Mouse (Mus musculus): Measurements from ENCODE around the gene Cacnb2. TPM values are rescaled to one million over a fixed set of nuclear protein-coding genes. Genes with fewer than 3 reads are reported as not detected.

The Cacnb2 gene
- polyA plus RNA-seq (2012; rRNA removed): 3.5 and 6.3 TPM in 2 replicates

GRCm38 (mm10) chr2:14602788-14603187 lies at the start of gene Cacnb2:
Cacnb2 (plus strand) TSS chr2:14603088.
- WGBS: 32% methylated on average over 3 of the region's 3 CpGs
- no peak for DNase-seq
- H3K4me3 ChIP-seq (replicated peaks; ENCODE audit: extremely low read depth, low read depth, low read length): peak within 1 kb of the TSS; percentile 77
- H3K4me1 ChIP-seq (ENCODE audit: control insufficient read depth, insufficient read depth, low read length): peaks cover 3% of the 10 kb centered on the region; the same call in 1 of the 2 replicates
- no peak for TF ChIP-seq POLR2A (IDR thresholded peaks at IDR 0.05; ENCODE audit: borderline replicate concordance, extremely low read depth, low read depth, low read length)

GRCm38 (mm10) chr2:14568020-14568419 lies 34.9 kb upstream of the Cacnb2 start:
- Histone ChIP-seq H3K4me3 (replicated peaks; ENCODE audit: extremely low read depth, low read depth, low read length) (no peak overlapping the region), H3K4me1 (ENCODE audit: control insufficient read depth, insufficient read depth, low read length) (no peaks in the 10 kb centered on the region)
- no peak for DNase-seq
- 27% methylated on average over 2 of the region's 2 CpGs for WGBS
- no peak for TF ChIP-seq CTCF (IDR thresholded peaks at IDR 0.05; ENCODE audit: insufficient read depth, low read length)
- no peak for TF ChIP-seq POLR2A (IDR thresholded peaks at IDR 0.05; ENCODE audit: borderline replicate concordance, extremely low read depth, low read depth, low read length)

- Histone ChIP-seq H3K4me3 (replicated peaks; ENCODE audit: extremely low read depth, low read depth, low read length) (no peak overlapping the region), H3K4me1 (ENCODE audit: control insufficient read depth, insufficient read depth, low read length) (no peaks in the 10 kb centered on the region)
- DNase-seq: no peak
- no peak for TF ChIP-seq POLR2A (IDR thresholded peaks at IDR 0.05; ENCODE audit: borderline replicate concordance, extremely low read depth, low read depth, low read length)
- TF ChIP-seq CTCF (IDR thresholded peaks at IDR 0.05; ENCODE audit: insufficient read depth, low read length): no peak
Observed at GRCm38 (mm10) chr2:14571300-14571699, 31.6 kb upstream of the Cacnb2 start.

DNA sequence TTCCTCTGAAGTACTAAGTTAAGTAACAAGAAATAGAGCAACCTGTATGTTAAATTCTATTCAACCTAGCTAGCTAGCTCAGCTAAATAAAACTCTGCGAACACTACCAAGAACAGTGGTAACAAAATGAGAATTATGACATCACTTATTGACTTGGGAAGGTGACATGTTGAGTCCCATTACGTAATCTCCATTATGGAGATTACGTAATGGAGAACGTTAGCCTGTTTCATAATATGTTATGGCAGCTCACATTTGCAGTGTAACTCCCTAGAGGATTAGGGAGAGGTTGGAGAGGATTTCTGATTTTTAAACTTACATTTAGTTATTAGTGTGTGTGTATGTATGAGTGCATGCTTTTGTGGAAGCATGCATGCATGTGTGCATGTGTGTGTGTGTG lies 13.3 kb upstream of the Cacnb2 start:
- TF ChIP-seq CTCF (IDR thresholded peaks at IDR 0.05; ENCODE audit: insufficient read depth, low read length): no peak
- TF ChIP-seq POLR2A (IDR thresholded peaks at IDR 0.05; ENCODE audit: borderline replicate concordance, extremely low read depth, low read depth, low read length): no peak
- Histone ChIP-seq H3K4me1 (ENCODE audit: control insufficient read depth, insufficient read depth, low read length) (no peaks in the 10 kb centered on the region), H3K4me3 (replicated peaks; ENCODE audit: extremely low read depth, low read depth, low read length) (no peak overlapping the region)
- DNase-seq: no peak
- WGBS: 67% methylated on average over 4 of the region's 4 CpGs

- no peak for TF ChIP-seq CTCF (IDR thresholded peaks at IDR 0.05; ENCODE audit: insufficient read depth, low read length)
- TF ChIP-seq POLR2A (IDR thresholded peaks at IDR 0.05; ENCODE audit: borderline replicate concordance, extremely low read depth, low read depth, low read length): no peak
- no peak overlapping the region for H3K4me3 ChIP-seq (replicated peaks; ENCODE audit: extremely low read depth, low read depth, low read length)
Observed at GRCm38 (mm10) chr2:14597909-14598563, 4.9 kb upstream of the Cacnb2 start.

DNA sequence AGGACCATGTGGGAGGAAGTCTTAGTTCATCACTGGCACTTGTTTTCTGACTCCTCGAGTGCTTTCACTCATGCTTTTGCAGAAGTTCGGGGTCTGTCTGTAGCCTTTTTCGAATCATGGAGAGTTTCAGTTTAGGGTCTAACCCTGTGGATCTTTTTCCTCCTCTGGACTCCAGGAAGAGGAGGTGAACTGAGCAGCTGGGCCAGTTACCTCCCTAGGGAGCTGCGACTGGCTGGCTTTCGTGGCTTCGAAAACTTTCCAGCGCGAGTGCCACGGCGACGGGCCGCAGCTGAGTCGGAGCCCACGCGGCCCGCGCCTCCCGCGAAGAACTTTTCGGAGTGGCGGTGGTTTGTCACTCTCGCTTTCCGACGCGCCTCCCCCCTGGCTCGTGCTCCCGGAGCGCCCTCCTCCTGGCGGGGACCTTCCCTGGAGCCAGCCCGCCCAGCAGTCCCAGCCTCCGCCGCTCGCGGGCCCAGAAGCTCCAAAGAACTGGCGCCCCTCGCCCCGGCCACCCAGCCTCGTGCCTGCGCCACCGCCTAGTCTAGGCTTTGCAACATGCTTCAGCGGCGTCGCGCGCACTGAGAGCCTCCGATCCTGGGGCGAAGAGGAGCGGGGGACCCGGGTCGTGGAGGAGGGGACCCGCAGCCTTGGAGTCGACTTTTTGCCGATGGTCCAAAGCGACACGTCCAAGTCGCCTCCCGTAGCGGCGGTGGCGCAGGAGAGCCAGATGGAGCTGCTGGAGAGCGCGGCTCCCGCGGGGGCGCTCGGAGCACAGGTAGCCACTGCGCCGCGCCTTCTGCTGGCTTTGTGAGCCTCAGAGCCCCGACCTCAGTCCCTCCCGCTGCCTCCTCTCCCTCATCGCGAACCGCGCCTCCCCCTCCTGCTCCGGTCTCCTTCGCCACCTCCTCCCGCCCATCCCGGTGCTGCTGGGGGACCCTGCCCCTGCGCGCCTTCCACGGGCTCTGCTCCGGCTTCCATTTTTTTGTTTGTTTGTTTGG lies 1.2 kb downstream of the Cacnb2 start:
- no peak for TF ChIP-seq CTCF (IDR thresholded peaks at IDR 0.05; ENCODE audit: insufficient read depth, low read length)
- TF ChIP-seq POLR2A (IDR thresholded peaks at IDR 0.05; ENCODE audit: borderline replicate concordance, extremely low read depth, low read depth, low read length): no peak
- WGBS: under 1% methylated on average over 77 of the region's 83 CpGs
- DNase-seq: peak; percentile 42
- Histone ChIP-seq H3K4me3 (replicated peaks; ENCODE audit: extremely low read depth, low read depth, low read length) (peak overlapping the region; percentile 77), H3K4me1 (ENCODE audit: control insufficient read depth, insufficient read depth, low read length) (peaks cover 3% of the 10 kb centered on the region; the same call in 1 of the 2 replicates)

More at GRCm38 (mm10) chr2:14597909-14598563, 4.9 kb upstream of the Cacnb2 start:
- H3K4me1 ChIP-seq (ENCODE audit: control insufficient read depth, insufficient read depth, low read length): no peaks in the 10 kb centered on the region
- no peak for DNase-seq

DNA sequence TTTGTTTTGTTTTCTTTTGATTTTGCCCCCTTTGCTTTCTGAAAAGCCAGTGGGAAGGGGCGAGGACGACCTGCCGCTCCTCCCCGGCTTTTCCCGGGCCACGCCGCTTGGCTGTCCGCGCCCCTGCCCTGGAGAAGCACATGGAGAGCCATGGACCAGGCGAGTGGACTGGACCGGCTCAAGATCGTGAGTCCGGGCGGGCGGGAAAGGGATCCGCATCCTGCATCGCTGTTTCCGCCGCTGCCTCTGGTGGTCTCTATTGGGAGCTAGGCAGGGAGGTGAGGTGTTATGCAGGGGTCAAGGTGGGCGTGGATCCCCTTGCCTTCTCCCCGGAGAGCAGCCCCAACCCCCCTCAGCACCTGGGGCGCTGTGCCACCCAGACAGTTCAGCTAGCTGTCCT lies 1.9 kb downstream of the Cacnb2 start:
- TF ChIP-seq CTCF (IDR thresholded peaks at IDR 0.05; ENCODE audit: insufficient read depth, low read length): no peak
- TF ChIP-seq POLR2A (IDR thresholded peaks at IDR 0.05; ENCODE audit: borderline replicate concordance, extremely low read depth, low read depth, low read length): no peak
- WGBS: 1% methylated on average over 22 of the region's 22 CpGs
- H3K4me1 ChIP-seq (ENCODE audit: control insufficient read depth, insufficient read depth, low read length): peaks cover 3% of the 10 kb centered on the region; the same call in 1 of the 2 replicates
- peak overlapping the region; percentile 77 for H3K4me3 ChIP-seq (replicated peaks; ENCODE audit: extremely low read depth, low read depth, low read length)
- DNase-seq: no peak

DNA sequence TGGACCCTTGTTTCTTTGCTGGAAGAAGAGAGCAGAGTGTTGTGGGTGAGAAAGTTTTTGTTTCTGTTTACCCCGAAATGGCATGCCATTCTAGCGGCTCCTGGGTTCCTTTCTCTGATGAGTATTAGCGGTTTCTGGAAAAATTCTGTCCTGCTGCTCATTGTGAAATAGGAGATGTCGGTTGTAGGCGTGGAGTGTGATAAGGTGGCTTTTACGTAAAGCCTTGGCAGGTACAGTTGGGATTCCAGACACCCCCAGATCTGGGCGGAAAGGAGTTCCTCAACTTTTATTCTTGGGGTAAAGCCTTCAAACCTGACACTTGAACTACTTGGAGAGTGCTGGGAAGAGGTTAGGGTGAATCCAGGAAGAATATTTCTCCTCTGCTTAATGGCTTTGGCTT lies 2.3 kb downstream of the Cacnb2 start:
- 13% methylated on average over 7 of the region's 7 CpGs for WGBS
- Histone ChIP-seq H3K4me1 (ENCODE audit: control insufficient read depth, insufficient read depth, low read length) (peaks cover 3% of the 10 kb centered on the region; the same call in 1 of the 2 replicates), H3K4me3 (replicated peaks; ENCODE audit: extremely low read depth, low read depth, low read length) (peak overlapping the region; percentile 77)
- no peak for DNase-seq
- TF ChIP-seq CTCF (IDR thresholded peaks at IDR 0.05; ENCODE audit: insufficient read depth, low read length): no peak
- no peak for TF ChIP-seq POLR2A (IDR thresholded peaks at IDR 0.05; ENCODE audit: borderline replicate concordance, extremely low read depth, low read depth, low read length)

- 68% methylated on average over 4 of the region's 4 CpGs for WGBS
- no peak for DNase-seq
Observed at GRCm38 (mm10) chr2:14608606-14609005, 5.7 kb downstream of the Cacnb2 start.

More at GRCm38 (mm10) chr2:14608606-14609005, 5.7 kb downstream of the Cacnb2 start:
- no peak for TF ChIP-seq POLR2A (IDR thresholded peaks at IDR 0.05; ENCODE audit: borderline replicate concordance, extremely low read depth, low read depth, low read length)
- TF ChIP-seq CTCF (IDR thresholded peaks at IDR 0.05; ENCODE audit: insufficient read depth, low read length): no peak
- Histone ChIP-seq H3K4me3 (replicated peaks; ENCODE audit: extremely low read depth, low read depth, low read length) (no peak overlapping the region), H3K4me1 (ENCODE audit: control insufficient read depth, insufficient read depth, low read length) (peaks cover 3% of the 10 kb centered on the region; the same call in 1 of the 2 replicates)

Data from lung, adult 2 months (tissue).